Mouse (Mus musculus) E14TG2a.4 (cell line): ENCODE results near the gene Sh2d3c.

Experiments used
- CTCF ChIP-seq: conservative IDR thresholded peaks from 2 replicates; pipeline ENCODE4 v1.5.1; 2014; ENCODE audit warnings: low read length
- NANOG ChIP-seq: IDR thresholded peaks from 2 replicates; pipeline ENCODE4 v1.6.1; 2014; ENCODE audit warnings: borderline replicate concordance, low read length, mixed read lengths
- POU5F1 ChIP-seq: IDR thresholded peaks from 2 replicates; pipeline ENCODE4 v1.6.1; 2014; ENCODE audit warnings: low read length, borderline replicate concordance

GRCm38 (mm10) chr2:32772626-32773279 is 51.9 kb downstream of the Sh2d3c start:
- TF ChIP-seq CTCF (no peak), POU5F1 (no peak), NANOG (no peak)
